ENCODE assay signal across 10 mouse cellular contexts in genomic region chr11:95770720-95771364, GRCm38 (mm10). TPM values are rescaled to one million over a fixed set of nuclear protein-coding genes. Genes with fewer than 3 reads are reported as not detected.
DNase-seq lines count a peak whose midpoint lies in the region; ATAC-seq and TF ChIP-seq lines count a peak whose summit lies in the region.
"Had no signal": no experiment of that assay in that cellular context is flagged by ENCODE, and none has a peak within 500 bp of the region (broad histone marks: within the 10 kb centered on the region; RNA-seq: fewer than 3 reads in every experiment).

No protein-coding gene starts in this region.

- intact Hi-C loops in left cerebral cortex, postnatal 10 days (cut with DNase I): no loop called here

- H3K27ac ChIP-seq in midbrain, postnatal 0 days (ENCODE audit: low read depth, low read length): no peak overlapping the region
- no peak overlapping the region for H3K27ac ChIP-seq in midbrain, embryonic 15.5 days
- peak overlapping the region; percentile 41; the same call in 1 of the 2 replicates for H3K27ac ChIP-seq in kidney, embryonic 16.5 days (ENCODE audit: low read length)
- H3K27ac ChIP-seq in forebrain, embryonic 12.5 days: no peak overlapping the region
- H3K27ac ChIP-seq: limb, embryonic 15.5 days had no signal

- H3K4me2 ChIP-seq in midbrain, postnatal 0 days (ENCODE audit: low read depth, low read length, poor library complexity, severe bottlenecking): no peak overlapping the region
- H3K4me2 ChIP-seq in midbrain, embryonic 15.5 days: no peak overlapping the region
- H3K4me2 ChIP-seq in kidney, embryonic 16.5 days (replicated peaks; ENCODE audit: low read depth, low read length): no peak overlapping the region
- H3K4me2 ChIP-seq in forebrain, embryonic 12.5 days: no peak overlapping the region
- H3K4me2 ChIP-seq: limb, embryonic 15.5 days had no signal

- ATAC-seq in CD4-positive, CD25-positive, alpha-beta regulatory T cell, adult 4 months: no peak
- ATAC-seq in midbrain, postnatal 0 days (ENCODE audit: low FRiP score): no peak
- ATAC-seq in midbrain, embryonic 15.5 days (replicated peaks): no peak
- no peak for ATAC-seq in kidney, embryonic 16.5 days (ENCODE audit: low FRiP score, low TSS enrichment)
- ATAC-seq in forebrain, embryonic 12.5 days (ENCODE audit: low FRiP score): no peak

- no peaks in the 10 kb centered on the region for H3K4me1 ChIP-seq in midbrain, postnatal 0 days (ENCODE audit: insufficient read depth, low read length)
- H3K4me1 ChIP-seq in midbrain, embryonic 15.5 days: no peaks in the 10 kb centered on the region
- no peaks in the 10 kb centered on the region for H3K4me1 ChIP-seq in kidney, embryonic 16.5 days (ENCODE audit: insufficient read depth, low read length)
- H3K4me1 ChIP-seq in forebrain, embryonic 12.5 days: no peaks in the 10 kb centered on the region
- H3K4me1 ChIP-seq: limb, embryonic 15.5 days had no signal

- H3K4me3 ChIP-seq in midbrain, postnatal 0 days (ENCODE audit: low read depth, low read length): no peak overlapping the region
- H3K4me3 ChIP-seq in midbrain, embryonic 15.5 days: no peak overlapping the region
- H3K4me3 ChIP-seq in kidney, embryonic 16.5 days (ENCODE audit: low read length): no peak overlapping the region
- no peak overlapping the region for H3K4me3 ChIP-seq in forebrain, embryonic 12.5 days (replicated peaks)
- H3K4me3 ChIP-seq: erythroblast, embryonic 14.5 days; limb, embryonic 15.5 days had no signal

- peak; percentile 58 for TF ChIP-seq CTCF in midbrain, postnatal 0 days (IDR thresholded peaks at IDR 0.05)

- H3K9me3 ChIP-seq in midbrain, postnatal 0 days (ENCODE audit: low read length): no peaks in the 10 kb centered on the region
- no peaks in the 10 kb centered on the region for H3K9me3 ChIP-seq in midbrain, embryonic 15.5 days
- H3K9me3 ChIP-seq in kidney, embryonic 16.5 days (ENCODE audit: low read length): no peaks in the 10 kb centered on the region
- no peaks in the 10 kb centered on the region for H3K9me3 ChIP-seq in forebrain, embryonic 12.5 days
- H3K9me3 ChIP-seq: limb, embryonic 15.5 days had no signal

- 64% methylated on average over 9 of the region's 9 CpGs for WGBS in midbrain, postnatal 0 days
- WGBS in midbrain, embryonic 15.5 days: 65% methylated on average over 9 of the region's 9 CpGs
- WGBS in kidney, embryonic 16.5 days: 64% methylated on average over 9 of the region's 9 CpGs
- 58% methylated on average over 9 of the region's 9 CpGs for WGBS in forebrain, embryonic 12.5 days

- no peaks in the 10 kb centered on the region for H3K27me3 ChIP-seq in midbrain, postnatal 0 days (ENCODE audit: insufficient read depth, low read length)
- no peaks in the 10 kb centered on the region for H3K27me3 ChIP-seq in midbrain, embryonic 15.5 days (replicated peaks)
- H3K27me3 ChIP-seq in kidney, embryonic 16.5 days (ENCODE audit: insufficient read depth, low read length): no peaks in the 10 kb centered on the region
- no peaks in the 10 kb centered on the region for H3K27me3 ChIP-seq in forebrain, embryonic 12.5 days
- H3K27me3 ChIP-seq: limb, embryonic 15.5 days had no signal

- no peak overlapping the region for H3K9ac ChIP-seq in midbrain, postnatal 0 days (replicated peaks; ENCODE audit: low read length, poor library complexity, severe bottlenecking)
- H3K9ac ChIP-seq in midbrain, embryonic 15.5 days: no peak overlapping the region
- no peak overlapping the region for H3K9ac ChIP-seq in kidney, embryonic 16.5 days (replicated peaks; ENCODE audit: low read length)
- H3K9ac ChIP-seq in forebrain, embryonic 12.5 days: no peak overlapping the region
- H3K9ac ChIP-seq: limb, embryonic 15.5 days had no signal

- DNase-seq in CD4-positive, CD25-positive, alpha-beta regulatory T cell, adult 2 months (ENCODE audit: low read depth, low spot score): peak; percentile 43
- DNase-seq in midbrain, postnatal 0 days (ENCODE audit: low spot score): no peak
- peak; percentile 11 for DNase-seq in retina, postnatal 7 days (ENCODE audit: low read depth, low spot score)
- no peak for DNase-seq in left cerebral cortex, postnatal 10 days (ENCODE audit: extremely low spot score in 1 of 2, low spot score in 2 of 2)

- H3K36me3 ChIP-seq in midbrain, postnatal 0 days (ENCODE audit: insufficient read depth, low read length): peaks cover 6% of the 10 kb centered on the region; the same call in 1 of the 2 replicates
- 0 out of 2 replicates have a peak, but pooled peaks cover 3% of the 10 kb centered on the region for H3K36me3 ChIP-seq in midbrain, embryonic 15.5 days (replicated peaks)
- H3K36me3 ChIP-seq in kidney, embryonic 16.5 days (ENCODE audit: insufficient read depth, low read length): peaks cover 16% of the 10 kb centered on the region
- peaks cover 6% of the 10 kb centered on the region for H3K36me3 ChIP-seq in forebrain, embryonic 12.5 days (replicated peaks)

RNA-seq across cellular contexts. Expression of gene B130006D01Rik, which starts 47.5 kb away (rescaled TPM):
- 1 to 10 TPM; 7.5 to 8.6 TPM for polyA plus RNA-seq in CD4-positive, CD25-positive, alpha-beta regulatory T cell, adult 4 months (2017; shearing (Covaris generic))
- 0.66 and 2.1 TPM in 2 replicates for total RNA-seq in midbrain, postnatal 0 days (2014; rRNA removed)
- polyA plus RNA-seq in midbrain, postnatal 0 days (2015; fragmentation: Nextera tagmentation; extraction: Ambion mirVana): 0.32 and 0.51 TPM in 2 replicates
- polyA plus RNA-seq in midbrain, embryonic 15.5 days (2015; fragmentation: Nextera tagmentation; extraction: Ambion mirVana): 1.1 and 1.7 TPM in 2 replicates
- polyA plus RNA-seq in kidney, embryonic 16.5 days (2015; fragmentation: Nextera tagmentation; extraction: Ambion mirVana): 1.1 and 1.8 TPM in 2 replicates
- 1.4 and 2.3 TPM in 2 replicates for polyA plus RNA-seq in forebrain, embryonic 12.5 days (2016; fragmentation: Nextera tagmentation; extraction: Ambion mirVana)
- 1 to 10 TPM; 1.1 to 1.3 TPM for total RNA-seq in left cerebral cortex, postnatal 10 days (2021)
- polyA plus RNA-seq: erythroblast, embryonic 14.5 days had no signal

RNA-seq across cellular contexts. Expression of gene Phospho1, which starts 53.5 kb away (rescaled TPM):
- polyA plus RNA-seq in CD4-positive, CD25-positive, alpha-beta regulatory T cell, adult 4 months (2017; shearing (Covaris generic)): not detected
- total RNA-seq in midbrain, postnatal 0 days (2014; rRNA removed): 0.85 and 2.1 TPM in 2 replicates
- polyA plus RNA-seq in midbrain, postnatal 0 days (2015; fragmentation: Nextera tagmentation; extraction: Ambion mirVana): not detected in 2 replicates
- not detected in 2 replicates for polyA plus RNA-seq in midbrain, embryonic 15.5 days (2015; fragmentation: Nextera tagmentation; extraction: Ambion mirVana)
- not detected in 2 replicates for polyA plus RNA-seq in kidney, embryonic 16.5 days (2015; fragmentation: Nextera tagmentation; extraction: Ambion mirVana)
- polyA plus RNA-seq in forebrain, embryonic 12.5 days (2016; fragmentation: Nextera tagmentation; extraction: Ambion mirVana): not detected in 2 replicates
- total RNA-seq in left cerebral cortex, postnatal 10 days (2021): 10 to 100 TPM; 15.4 TPM

RNA-seq across cellular contexts. Expression of gene Zfp652, which starts 58.4 kb away (rescaled TPM):
- 10 to 100 TPM; 15.1 to 21.3 TPM for polyA plus RNA-seq in CD4-positive, CD25-positive, alpha-beta regulatory T cell, adult 4 months (2017; shearing (Covaris generic))
- 25.3 and 25.7 TPM in 2 replicates for total RNA-seq in midbrain, postnatal 0 days (2014; rRNA removed)
- 12.6 and 13.2 TPM in 2 replicates for polyA plus RNA-seq in midbrain, postnatal 0 days (2015; fragmentation: Nextera tagmentation; extraction: Ambion mirVana)
- polyA plus RNA-seq in midbrain, embryonic 15.5 days (2015; fragmentation: Nextera tagmentation; extraction: Ambion mirVana): 28.4 and 28.9 TPM in 2 replicates
- polyA plus RNA-seq in kidney, embryonic 16.5 days (2015; fragmentation: Nextera tagmentation; extraction: Ambion mirVana): 22.6 and 24.0 TPM in 2 replicates
- polyA plus RNA-seq in forebrain, embryonic 12.5 days (2016; fragmentation: Nextera tagmentation; extraction: Ambion mirVana): 27.6 and 30.0 TPM in 2 replicates
- 10 to 100 TPM; 39.9 to 40.8 TPM for total RNA-seq in left cerebral cortex, postnatal 10 days (2021)

Comparison
In these comparisons a context has a peak if more than half of its experiments do, and no peak if none do; other contexts are left out.
1. DNase-seq: peak in CD4-positive, CD25-positive, alpha-beta regulatory T cell, adult 2 months (single experiment) and retina, postnatal 7 days (single experiment); none in midbrain, postnatal 0 days (single experiment) and left cerebral cortex, postnatal 10 days (0 of 2).